Mouse (Mus musculus): Measurements from ENCODE around the gene Rprd1b.

DNA sequence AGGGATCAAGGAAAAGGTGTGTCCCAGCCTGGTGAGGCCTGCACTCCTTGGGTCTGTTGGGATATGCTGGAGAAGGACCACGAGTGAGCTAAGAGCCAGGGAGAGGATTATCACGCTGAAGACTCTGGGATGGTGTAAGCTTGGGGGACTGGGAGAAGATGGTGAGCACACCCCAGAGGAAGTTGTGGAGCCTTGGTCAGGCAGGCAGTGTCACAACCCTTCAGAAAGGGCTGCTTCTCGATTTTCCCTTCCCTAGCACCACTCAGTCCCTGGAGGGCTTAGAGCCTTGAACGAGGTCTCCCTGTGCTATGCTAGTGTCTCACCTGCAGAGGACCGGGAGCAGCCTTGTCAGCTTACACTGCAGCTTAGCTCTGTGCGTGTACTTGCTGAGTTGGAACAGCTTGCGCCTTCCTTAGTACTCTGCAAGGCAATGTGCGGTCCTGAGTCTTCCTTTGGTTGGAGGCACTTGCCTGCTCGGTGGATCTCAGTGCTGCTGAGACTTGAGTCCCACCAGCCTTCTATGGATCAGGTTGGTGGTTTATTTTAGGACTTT is 51.6 kb downstream of the Rprd1b start:
- no peak for TF ChIP-seq POLR2A (IDR thresholded peaks at IDR 0.05; ENCODE audit: insufficient read length, low read depth)
- no peak for TF ChIP-seq E2F4 (IDR thresholded peaks at IDR 0.05; ENCODE audit: insufficient read depth)
- TF ChIP-seq MAX (IDR thresholded peaks at IDR 0.05; ENCODE audit: low read depth), result no peak
